Mouse (Mus musculus) myocyte (in vitro differentiated cells): Measurements from ENCODE around the gene Catsperg1. TPM values are rescaled to one million over a fixed set of nuclear protein-coding genes. Genes with fewer than 3 reads are reported as not detected.

Source experiments
- H3K27me3 ChIP-seq: one replicate; pipeline ENCODE4 v1.6.1; 2011; ENCODE audit not compliant: control insufficient read depth, insufficient read depth, insufficient read length
- H3K36me3 ChIP-seq: one replicate; pipeline ENCODE4 v1.6.1; 2011; ENCODE audit not compliant: control insufficient read depth, insufficient read depth
- H3K4me2 ChIP-seq: one replicate; pipeline ENCODE4 v1.6.1; 2011; ENCODE audit warnings: low read depth, control low read depth
- H3K4me3 ChIP-seq: one replicate; pipeline ENCODE4 v1.5.1; 2011; ENCODE audit warnings: mild to moderate bottlenecking, control low read depth, moderate library complexity
- H3K79me2 ChIP-seq: one replicate; pipeline ENCODE4 v1.6.1; 2011; ENCODE audit not compliant: control insufficient read depth, insufficient read depth
- H3ac ChIP-seq: one replicate; pipeline ENCODE4 v1.6.1; 2011; ENCODE audit not compliant: control insufficient read depth, insufficient read length
- CEBPB ChIP-seq: IDR thresholded peaks from 2 replicates; pipeline ENCODE4 v1.6.1; 2011; ENCODE audit warnings: mild to moderate bottlenecking, moderate library complexity; ENCODE audit not compliant: poor library complexity, insufficient read depth, severe bottlenecking
- E2F4 ChIP-seq: IDR thresholded peaks from one replicate; pipeline ENCODE4 v1.6.1; 2011; ENCODE audit warnings: mild to moderate bottlenecking, control low read depth, moderate library complexity; ENCODE audit not compliant: insufficient read depth
- MAX ChIP-seq: IDR thresholded peaks from one replicate; pipeline ENCODE4 v1.6.1; 2011; ENCODE audit warnings: low read depth, mild to moderate bottlenecking, control low read depth
- MYOD1 ChIP-seq, 3 experiments: IDR thresholded peaks; one replicate each; pipeline ENCODE4 v1.6.1; 2011; ENCODE audit warnings: control low read depth in 2 of 3, low read depth in 2 of 3, mild to moderate bottlenecking in 2 of 3, moderate library complexity in 1 of 3; ENCODE audit not compliant: insufficient read length in 2 of 3, control insufficient read depth in 1 of 3
- MYOG ChIP-seq, 3 experiments: IDR thresholded peaks; one replicate each; pipeline ENCODE4 v1.6.1; 2011; ENCODE audit warnings: control low read depth in 2 of 3, low read depth in 2 of 3, mild to moderate bottlenecking in 2 of 3; ENCODE audit not compliant: insufficient read length in 2 of 3, control insufficient read depth in 1 of 3, insufficient read depth in 1 of 3
- POLR2A ChIP-seq: IDR thresholded peaks from one replicate; pipeline ENCODE4 v1.6.1; 2011; ENCODE audit warnings: low read depth, mild to moderate bottlenecking, control low read depth, moderate library complexity; ENCODE audit not compliant: insufficient read length
- POLR2AphosphoS2 ChIP-seq: IDR thresholded peaks from one replicate; pipeline ENCODE4 v1.6.1; 2011; ENCODE audit warnings: low read depth, control low read depth; ENCODE audit not compliant: insufficient read length
- REST ChIP-seq: IDR thresholded peaks from one replicate; pipeline ENCODE4 v1.6.1; 2011; ENCODE audit warnings: mild to moderate bottlenecking, control low read depth, moderate library complexity; ENCODE audit not compliant: insufficient read depth, insufficient read length
- SRF ChIP-seq: IDR thresholded peaks from one replicate; pipeline ENCODE4 v1.6.1; 2011; ENCODE audit warnings: low read depth; ENCODE audit not compliant: control insufficient read depth, insufficient read length
- TCF12 ChIP-seq: IDR thresholded peaks from one replicate; pipeline ENCODE4 v1.6.1; 2011; ENCODE audit warnings: mild to moderate bottlenecking, control low read depth; ENCODE audit not compliant: poor library complexity, insufficient read depth, severe bottlenecking
- USF1 ChIP-seq: IDR thresholded peaks from one replicate; pipeline ENCODE4 v1.6.1; 2011; ENCODE audit warnings: low read depth, mild to moderate bottlenecking, control low read depth, moderate library complexity
- polyA plus RNA-seq: library from polyadenylated mRNA; unstranded; fragments of >200 nt; fragmentation: generic; extraction: Trizol; gene quantifications from one replicate; pipeline ENCODE4 v1.2.1, GENCODE M21; 2012; ENCODE audit warnings: missing spikeins

The Catsperg1 gene
- polyA plus RNA-seq, 1 experiment: not detected

DNA sequence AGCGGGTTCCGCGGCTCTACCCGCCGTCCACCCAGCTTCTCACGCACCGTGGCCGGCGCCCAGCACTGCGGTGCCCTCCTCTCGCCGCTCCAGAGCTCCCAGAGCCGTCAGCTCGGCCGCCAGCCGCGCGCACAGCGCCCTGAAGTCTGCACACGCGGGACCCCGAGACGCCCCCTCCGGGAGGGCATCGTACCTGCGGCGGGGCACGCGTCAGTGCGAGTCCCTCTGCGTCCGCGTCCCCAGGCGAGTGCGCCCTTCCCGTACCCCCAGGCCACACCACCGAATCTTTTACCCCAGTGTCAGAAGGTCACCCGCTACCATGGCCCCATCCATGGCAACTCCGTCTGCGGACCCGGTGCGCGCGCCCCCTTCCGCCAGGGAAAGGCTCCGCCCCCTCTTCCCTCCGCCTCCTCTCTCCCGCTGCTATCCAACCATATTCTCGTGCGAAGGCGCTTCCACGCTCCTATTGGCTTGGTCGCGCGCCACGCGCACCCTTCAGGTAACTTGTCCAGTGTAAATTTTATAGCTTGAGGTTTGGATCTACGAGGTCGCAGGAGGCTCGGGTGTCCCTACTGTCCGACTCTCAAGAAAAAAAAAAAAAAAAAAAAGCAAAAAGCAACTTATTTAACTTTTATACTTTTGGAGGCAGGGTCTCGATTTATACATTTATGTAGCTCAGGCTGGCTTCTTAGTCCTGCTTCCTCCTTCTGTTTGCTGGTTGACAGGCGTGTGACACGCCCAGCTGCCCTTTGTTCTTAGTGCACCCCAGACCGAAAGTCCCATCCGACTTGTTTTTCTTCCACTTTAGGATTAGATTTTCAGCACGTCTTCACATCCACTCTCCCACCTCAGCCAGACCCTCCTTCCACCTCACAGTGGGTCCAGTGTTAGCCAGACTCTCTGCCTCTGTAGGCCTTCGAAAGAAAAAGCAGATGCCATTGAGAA lies 57.7 kb downstream of the Catsperg1 start, which contains the start of gene Fam98c:
Gene Fam98c (minus strand): TSS at position 397 of the 945 bp plus-strand sequence.
- H3K4me2 ChIP-seq: peak within 1 kb of the TSS; percentile 70
- no peaks in the 10 kb centered on the region for H3K79me2 ChIP-seq
- no peaks in the 10 kb centered on the region for H3K36me3 ChIP-seq
- TF ChIP-seq POLR2AphosphoS2 (peak; percentile 73), REST (no peak), POLR2A (peak; percentile 54)
- no peaks in the 10 kb centered on the region for H3K27me3 ChIP-seq
- H3K4me3 ChIP-seq: peak within 1 kb of the TSS; percentile 22
- H3ac ChIP-seq: peak within 1 kb of the TSS; percentile 36

DNA sequence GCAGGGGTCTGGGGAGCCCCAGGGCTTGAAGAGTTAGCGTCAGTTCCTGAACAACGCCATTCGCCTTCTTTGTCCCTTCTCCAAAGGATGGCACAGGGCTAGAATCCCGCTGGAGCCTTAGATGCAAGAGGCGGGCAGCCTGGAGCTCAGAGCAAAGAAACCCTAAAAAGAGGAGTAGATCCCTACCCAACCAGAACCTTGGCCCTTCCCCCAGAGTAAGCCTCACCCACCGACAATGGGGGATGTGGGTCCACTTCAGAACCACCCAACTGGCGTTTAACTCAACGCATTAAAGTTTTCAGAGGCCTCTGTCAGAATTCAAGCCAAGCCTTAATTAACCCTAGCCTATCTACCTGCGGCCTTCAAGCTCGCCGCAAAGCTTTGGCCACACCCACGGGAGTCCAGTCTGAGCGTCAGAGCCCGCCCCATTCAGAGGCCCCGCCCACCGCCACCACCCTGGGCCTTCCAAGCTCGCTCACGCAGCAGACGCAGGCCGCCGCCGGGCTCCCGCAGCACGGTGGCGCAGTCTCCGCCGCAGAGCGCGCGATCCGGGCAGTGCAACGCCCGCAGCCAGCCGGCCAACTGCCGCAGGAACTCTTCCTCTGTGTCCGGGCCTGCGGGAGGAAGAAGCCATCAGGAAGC lies 58.5 kb downstream of the Catsperg1 start:
- H3K4me2 ChIP-seq: peak overlapping the region; percentile 70
- H3K27me3 ChIP-seq: no peaks in the 10 kb centered on the region
- TF ChIP-seq USF1: no peak
- peak; percentile 73 for TF ChIP-seq POLR2A
- TF ChIP-seq E2F4: no peak
- no peak for TF ChIP-seq MYOD1 (IDR thresholded peaks at IDR 0.05; ENCODE audit: control insufficient read depth in 1 of 3, insufficient read length in 2 of 3, low read depth in 2 of 3)
- no peak for TF ChIP-seq TCF12
- peak; percentile 38 for TF ChIP-seq POLR2AphosphoS2
- TF ChIP-seq CEBPB: no peak
- no peaks in the 10 kb centered on the region for H3K79me2 ChIP-seq
- no peaks in the 10 kb centered on the region for H3K36me3 ChIP-seq
- H3K4me3 ChIP-seq: peak overlapping the region; percentile 22
- peak overlapping the region; percentile 36 for H3ac ChIP-seq

DNA sequence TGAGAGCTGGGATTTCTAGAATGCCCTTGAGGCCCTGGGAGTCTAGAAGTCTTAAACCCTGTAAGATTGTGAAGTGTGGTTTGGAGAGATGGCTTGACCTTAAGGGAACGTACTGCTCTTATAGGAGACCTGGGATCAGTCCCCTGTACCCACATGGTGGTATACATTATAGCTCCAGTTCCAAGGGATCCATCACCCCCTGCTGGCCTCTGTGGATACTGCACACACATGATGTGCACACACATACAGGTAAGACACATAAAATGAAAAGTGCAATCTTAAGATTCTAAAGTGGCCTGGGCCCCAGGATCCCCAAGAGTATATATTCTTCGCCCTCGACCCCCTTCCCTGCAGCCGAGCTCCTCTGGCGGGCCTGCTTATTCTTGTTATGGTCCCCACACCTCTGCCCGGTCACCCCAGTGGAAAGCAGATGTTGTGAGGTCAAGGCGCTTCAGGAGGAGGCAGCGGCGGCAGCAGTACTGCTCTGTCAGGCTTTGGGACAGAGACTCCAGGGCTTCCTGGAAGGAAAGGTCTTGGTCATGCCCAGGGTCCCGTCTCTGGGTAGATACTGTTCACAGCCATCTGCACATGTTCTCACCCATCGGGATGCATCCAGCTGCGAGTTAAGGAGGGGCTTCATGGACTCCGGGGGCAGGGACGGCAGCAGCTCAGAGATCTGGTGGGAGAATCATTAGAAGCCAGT lies 59.7 kb downstream of the Catsperg1 start:
- TF ChIP-seq CEBPB (no peak), POLR2AphosphoS2 (no peak)
- no peak overlapping the region for H3ac ChIP-seq
- H3K79me2 ChIP-seq: no peaks in the 10 kb centered on the region
- peaks cover 5% of the 10 kb centered on the region for H3K27me3 ChIP-seq
- no peak overlapping the region for H3K4me3 ChIP-seq
- no peaks in the 10 kb centered on the region for H3K36me3 ChIP-seq
- H3K4me2 ChIP-seq: no peak overlapping the region

DNA sequence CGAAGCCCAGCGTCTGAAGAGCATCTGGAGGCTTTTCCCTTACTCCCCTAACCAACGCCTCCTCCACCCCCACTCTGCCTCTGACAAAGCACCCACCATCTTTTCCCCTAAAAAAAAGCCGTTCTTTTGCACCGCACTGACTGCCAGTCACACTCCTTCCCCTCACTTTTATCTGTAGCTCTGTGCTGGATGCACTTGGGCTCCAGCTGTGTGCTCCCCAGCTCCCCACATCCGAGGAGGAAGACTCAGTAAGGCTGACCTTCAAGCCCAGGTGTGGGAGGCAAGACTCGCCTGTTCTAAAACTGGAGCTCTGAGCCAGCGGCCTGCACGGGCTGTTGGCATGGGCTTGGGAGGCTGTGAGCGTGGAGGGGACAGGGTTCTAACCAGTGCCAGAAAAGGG lies 62.3 kb downstream of the Catsperg1 start:
- TF ChIP-seq POLR2A (no peak), USF1 (no peak), TCF12 (no peak)
- H3K36me3 ChIP-seq: no peaks in the 10 kb centered on the region
- no peak overlapping the region for H3K4me3 ChIP-seq
- H3ac ChIP-seq: no peak overlapping the region
- H3K79me2 ChIP-seq: no peaks in the 10 kb centered on the region
- H3K4me2 ChIP-seq: no peak overlapping the region
- H3K27me3 ChIP-seq: peaks cover 5% of the 10 kb centered on the region

DNA sequence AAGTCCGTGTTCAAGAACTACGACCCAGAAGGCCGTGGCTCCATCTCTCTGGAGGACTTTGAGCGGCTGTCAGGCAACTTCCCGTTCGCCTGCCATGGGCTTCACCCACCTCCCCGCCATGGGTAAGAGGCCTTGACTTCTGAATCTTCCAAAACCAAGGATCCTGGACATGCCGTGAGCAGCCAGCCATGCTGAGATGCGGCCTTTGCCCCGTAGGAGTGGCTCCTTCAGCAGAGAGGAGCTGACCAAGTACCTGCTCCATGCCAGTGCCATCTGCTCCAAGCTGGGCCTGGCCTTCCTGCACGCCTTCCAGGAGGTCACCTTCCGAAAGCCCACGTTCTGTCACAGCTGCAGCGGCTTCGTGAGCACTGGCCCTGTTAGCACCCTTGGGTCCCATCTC lies 65.1 kb downstream of the Catsperg1 start:
- H3K79me2 ChIP-seq: no peaks in the 10 kb centered on the region
- TF ChIP-seq CEBPB (no peak), MYOG (IDR thresholded peaks at IDR 0.05; ENCODE audit: control insufficient read depth in 1 of 3, insufficient read depth in 1 of 3, insufficient read length in 2 of 3, low read depth in 2 of 3) (no peak), SRF (no peak), POLR2A (no peak), E2F4 (no peak), REST (no peak), MYOD1 (IDR thresholded peaks at IDR 0.05; ENCODE audit: control insufficient read depth in 1 of 3, insufficient read length in 2 of 3, low read depth in 2 of 3) (no peak), MAX (no peak)
- H3K36me3 ChIP-seq: no peaks in the 10 kb centered on the region
- H3K4me2 ChIP-seq: no peak overlapping the region
- H3K27me3 ChIP-seq: peaks cover 5% of the 10 kb centered on the region
- no peak overlapping the region for H3ac ChIP-seq
- no peak overlapping the region for H3K4me3 ChIP-seq
